Mouse (Mus musculus): ENCODE data around the gene Gmfg.
A peak's percentile ranks its signal among the peaks of the same experiment; 100 is the strongest.

The Gmfg gene

GRCm38 (mm10) chr7:28440739-28441138 lies 3.5 kb downstream of the Gmfg start:
- peak; percentile 64 to 72 for DNase-seq

- no peak for DNase-seq
Measured at GRCm38 (mm10) chr7:28441776-28442485, 4.7 kb downstream of the Gmfg start.

GRCm38 (mm10) chr7:28442688-28443087 lies 5.4 kb downstream of the Gmfg start:
- DNase-seq: no peak

GRCm38 (mm10) chr7:28444344-28444974 lies 7.2 kb downstream of the Gmfg start:
- DNase-seq: no peak

- peak; percentile 62 to 90 for DNase-seq
Measured at GRCm38 (mm10) chr7:28446446-28446845, 9.2 kb downstream of the Gmfg start.

- DNase-seq: no peak
Measured at GRCm38 (mm10) chr7:28447101-28447830, 10.0 kb downstream of the Gmfg start.

GRCm38 (mm10) chr7:28447865-28448820 lies 10.9 kb downstream of the Gmfg start:
- DNase-seq: no peak

GRCm38 (mm10) chr7:28451531-28452360 lies 14.5 kb downstream of the Gmfg start, which contains the start of gene Lrfn1:
Gene Lrfn1 (plus strand): TSS chr7:28451980.
- DNase-seq: no peak

- DNase-seq: no peak
Measured at GRCm38 (mm10) chr7:28452361-28453005, 15.2 kb downstream of the Gmfg start.

- no peak for DNase-seq
Measured at GRCm38 (mm10) chr7:28460361-28460760, 23.1 kb downstream of the Gmfg start.

- no peak for DNase-seq
Measured at GRCm38 (mm10) chr7:28462769-28463168, 25.5 kb downstream of the Gmfg start.

- DNase-seq: no peak
Measured at GRCm38 (mm10) chr7:28464416-28465212, 27.4 kb downstream of the Gmfg start.

GRCm38 (mm10) chr7:28466721-28467212 lies 29.5 kb downstream of the Gmfg start:
- DNase-seq: no peak

- DNase-seq: peak in 1 of 2 experiments; percentile 32
Measured at GRCm38 (mm10) chr7:28467213-28467751, 30.0 kb downstream of the Gmfg start.

GRCm38 (mm10) chr7:28476191-28476590 lies 38.9 kb downstream of the Gmfg start:
- no peak for DNase-seq

GRCm38 (mm10) chr7:28477363-28477762 lies 40.1 kb downstream of the Gmfg start:
- DNase-seq: no peak

GRCm38 (mm10) chr7:28478854-28479253 lies 41.6 kb downstream of the Gmfg start:
- DNase-seq: no peak

- no peak for DNase-seq
Measured at GRCm38 (mm10) chr7:28482854-28483253, 45.6 kb downstream of the Gmfg start.

- DNase-seq: no peak
Measured at GRCm38 (mm10) chr7:28484192-28484591, 46.9 kb downstream of the Gmfg start.

GRCm38 (mm10) chr7:28488030-28488491 lies 50.8 kb downstream of the Gmfg start:
- DNase-seq: no peak

Data from spleen, adult 18-20 months (tissue).